15 mouse cellular contexts compared by ENCODE assay signal in genomic region chrX:73910451-73910850, GRCm38 (mm10). TPM values are rescaled to one million over a fixed set of nuclear protein-coding genes. Genes with fewer than 3 reads are reported as not detected.
DNase-seq lines count a peak whose midpoint lies in the region; ATAC-seq lines count a peak whose summit lies in the region.
"Had no signal": no experiment of that assay in that cellular context is flagged by ENCODE, and none has a peak within 500 bp of the region (broad histone marks: within the 10 kb centered on the region; RNA-seq: fewer than 3 reads in every experiment).

No protein-coding gene starts in this region.

- H3K4me1 ChIP-seq in heart, embryonic 10.5 days = 0 out of 2 replicates have a peak, but pooled peaks cover 6% of the 10 kb centered on the region
- 0 out of 2 replicates have a peak, but pooled peaks cover 2% of the 10 kb centered on the region for H3K4me1 ChIP-seq in heart, embryonic 12.5 days (replicated peaks)
- H3K4me1 ChIP-seq in megakaryocyte, embryonic 14.5 days = peaks cover 73% of the 10 kb centered on the region
- H3K4me1 ChIP-seq: forebrain, embryonic 12.5 days had no signal

- no peak overlapping the region for H3K4me2 ChIP-seq in heart, embryonic 12.5 days

- H3K9ac ChIP-seq in heart, embryonic 12.5 days = no peak overlapping the region
- H3K9ac ChIP-seq: forebrain, embryonic 12.5 days; midbrain, embryonic 13.5 days had no signal

- no peaks in the 10 kb centered on the region for H3K9me3 ChIP-seq in heart, embryonic 10.5 days
- no peaks in the 10 kb centered on the region for H3K9me3 ChIP-seq in heart, embryonic 12.5 days (replicated peaks)
- H3K9me3 ChIP-seq in megakaryocyte, embryonic 14.5 days = no peaks in the 10 kb centered on the region
- H3K9me3 ChIP-seq: forebrain, embryonic 12.5 days; midbrain, embryonic 13.5 days had no signal

- no peaks in the 10 kb centered on the region for H3K36me3 ChIP-seq in heart, embryonic 10.5 days
- no peaks in the 10 kb centered on the region for H3K36me3 ChIP-seq in heart, embryonic 12.5 days
- peaks cover 25% of the 10 kb centered on the region for H3K36me3 ChIP-seq in megakaryocyte, embryonic 14.5 days (replicated peaks; ENCODE audit: low read length)
- peaks cover 4% of the 10 kb centered on the region; the same call in 1 of the 2 replicates for H3K36me3 ChIP-seq in splenic B cell, adult 2 months (ENCODE audit: control insufficient read depth, insufficient read depth, low read length, poor library complexity, severe bottlenecking)
- H3K36me3 ChIP-seq: forebrain, embryonic 12.5 days; midbrain, embryonic 13.5 days had no signal

- no peak overlapping the region for H3K27ac ChIP-seq in heart, embryonic 10.5 days
- no peak overlapping the region for H3K27ac ChIP-seq in heart, embryonic 12.5 days (ENCODE audit: poor library complexity, severe bottlenecking)
- H3K27ac ChIP-seq: forebrain, embryonic 12.5 days; midbrain, embryonic 13.5 days had no signal

- peaks cover 7% of the 10 kb centered on the region; the same call in 1 of the 2 replicates for H3K27me3 ChIP-seq in heart, embryonic 10.5 days (ENCODE audit: insufficient read depth, poor library complexity, severe bottlenecking)
- H3K27me3 ChIP-seq in heart, embryonic 12.5 days (replicated peaks) = 0 out of 2 replicates have a peak, but pooled peaks cover 15% of the 10 kb centered on the region
- peaks cover 13% of the 10 kb centered on the region for H3K27me3 ChIP-seq in megakaryocyte, embryonic 14.5 days (replicated peaks)
- no peaks in the 10 kb centered on the region for H3K27me3 ChIP-seq in splenic B cell, adult 2 months (ENCODE audit: control insufficient read depth, insufficient read depth, low read length, poor library complexity, severe bottlenecking)
- H3K27me3 ChIP-seq: forebrain, embryonic 12.5 days; midbrain, embryonic 13.5 days had no signal

- no peak overlapping the region; the same call in 1 of the 2 replicates for H3K4me3 ChIP-seq in heart, embryonic 10.5 days
- H3K4me3 ChIP-seq in heart, embryonic 12.5 days = no peak overlapping the region
- H3K4me3 ChIP-seq in megakaryocyte, embryonic 14.5 days (replicated peaks) = peak overlapping the region; percentile 93
- H3K4me3 ChIP-seq: forebrain, embryonic 12.5 days; midbrain, embryonic 13.5 days had no signal

- no peak for ATAC-seq in heart, embryonic 12.5 days (ENCODE audit: insufficient number of reproducible peaks, low FRiP score)
- ATAC-seq in megakaryocyte, adult 5-6 weeks (ENCODE audit: poor library complexity, severe bottlenecking) = no peak
- ATAC-seq: midbrain, embryonic 13.5 days had no signal

- peak; percentile 36 for DNase-seq in heart, embryonic 10.5 days (ENCODE audit: low spot score)
- peak; percentile 66 for DNase-seq in induced T-regulatory cell, adult 2 months (ENCODE audit: low read depth)
- peak; percentile 31 for DNase-seq in splenic B cell, adult 2 months (ENCODE audit: low read depth, low spot score)
- DNase-seq in frontal cortex, adult 2 months (ENCODE audit: extremely low spot score in 1 of 2, low spot score in 1 of 2) = no peak
- DNase-seq in cerebellum, adult 11 months = no peak
- DNase-seq: heart, postnatal 4 days; lung, adult 2 months had no signal

RNA-seq across cellular contexts. Expression of gene Arhgap4, which starts 11.2 kb away (rescaled TPM):
- 1.3 and 3.0 TPM in 2 replicates for polyA plus RNA-seq in heart, embryonic 10.5 days (2016; fragmentation: Nextera tagmentation; extraction: Ambion mirVana)
- polyA plus RNA-seq in heart, embryonic 12.5 days (2016; fragmentation: Nextera tagmentation; extraction: Ambion mirVana) = 1.4 and 1.9 TPM in 2 replicates
- 6.6 and 13.3 TPM in 2 replicates for polyA plus RNA-seq in megakaryocyte, embryonic 14.5 days (2012; ENCODE audit: insufficient read depth, low replicate concordance)
- total RNA-seq in megakaryocyte, adult 5-6 weeks (2015) = 67.6 and 69.7 TPM in 2 replicates
- 98.9 and 119 TPM in 2 replicates for total RNA-seq in megakaryocyte, adult 5-6 weeks (2017)
- polyA plus RNA-seq in frontal cortex, adult 2 months (2012; rRNA removed) = 6.4 and 7.3 TPM in 2 replicates

RNA-seq across cellular contexts. Expression of gene Naa10, which starts 11.3 kb away (rescaled TPM):
- 124 and 146 TPM in 2 replicates for polyA plus RNA-seq in heart, embryonic 10.5 days (2016; fragmentation: Nextera tagmentation; extraction: Ambion mirVana)
- polyA plus RNA-seq in heart, embryonic 12.5 days (2016; fragmentation: Nextera tagmentation; extraction: Ambion mirVana) = 77.6 and 87.2 TPM in 2 replicates
- 58.9 and 174 TPM in 2 replicates for polyA plus RNA-seq in megakaryocyte, embryonic 14.5 days (2012; ENCODE audit: insufficient read depth, low replicate concordance)
- total RNA-seq in megakaryocyte, adult 5-6 weeks (2015) = 51.7 and 59.9 TPM in 2 replicates
- total RNA-seq in megakaryocyte, adult 5-6 weeks (2017) = 79.4 and 93.7 TPM in 2 replicates
- 77.6 and 80.3 TPM in 2 replicates for polyA plus RNA-seq in frontal cortex, adult 2 months (2012; rRNA removed)

RNA-seq across cellular contexts. Expression of gene L1cam, which starts 14.5 kb away (rescaled TPM):
- polyA plus RNA-seq in heart, embryonic 10.5 days (2016; fragmentation: Nextera tagmentation; extraction: Ambion mirVana) = 1.7 and 2.3 TPM in 2 replicates
- 0.58 and 0.73 TPM in 2 replicates for polyA plus RNA-seq in heart, embryonic 12.5 days (2016; fragmentation: Nextera tagmentation; extraction: Ambion mirVana)
- 0.96 TPM in 1 of 2 replicates, not detected in the other for polyA plus RNA-seq in megakaryocyte, embryonic 14.5 days (2012; ENCODE audit: insufficient read depth, low replicate concordance)
- 49.8 and 51.5 TPM in 2 replicates for total RNA-seq in megakaryocyte, adult 5-6 weeks (2015)
- 21.3 and 34.5 TPM in 2 replicates for total RNA-seq in megakaryocyte, adult 5-6 weeks (2017)
- 88.7 and 113 TPM in 2 replicates for polyA plus RNA-seq in frontal cortex, adult 2 months (2012; rRNA removed)

RNA-seq across cellular contexts. Expression of gene Avpr2, which starts 18.5 kb away (rescaled TPM):
- polyA plus RNA-seq in heart, embryonic 10.5 days (2016; fragmentation: Nextera tagmentation; extraction: Ambion mirVana) = not detected in 2 replicates
- not detected in 2 replicates for polyA plus RNA-seq in heart, embryonic 12.5 days (2016; fragmentation: Nextera tagmentation; extraction: Ambion mirVana)
- polyA plus RNA-seq in megakaryocyte, embryonic 14.5 days (2012; ENCODE audit: insufficient read depth, low replicate concordance) = not detected in 2 replicates
- not detected in 2 replicates for total RNA-seq in megakaryocyte, adult 5-6 weeks (2015)
- total RNA-seq in megakaryocyte, adult 5-6 weeks (2017) = 0.12 and 0.33 TPM in 2 replicates
- polyA plus RNA-seq in frontal cortex, adult 2 months (2012; rRNA removed) = not detected in 2 replicates
- total RNA-seq: gastrocnemius, postnatal 10 days; heart, postnatal 4 days; left cerebral cortex, adult 8-10 months had no signal
- polyA plus RNA-seq: cortical plate, adult 2 months; lung, adult 2 months had no signal

RNA-seq across cellular contexts. Expression of gene Renbp, which starts 20.2 kb away (rescaled TPM):
- polyA plus RNA-seq in heart, embryonic 10.5 days (2016; fragmentation: Nextera tagmentation; extraction: Ambion mirVana) = 43.1 and 58.2 TPM in 2 replicates
- polyA plus RNA-seq in heart, embryonic 12.5 days (2016; fragmentation: Nextera tagmentation; extraction: Ambion mirVana) = 50.2 and 50.8 TPM in 2 replicates
- 31.2 and 114 TPM in 2 replicates for polyA plus RNA-seq in megakaryocyte, embryonic 14.5 days (2012; ENCODE audit: insufficient read depth, low replicate concordance)
- 11.3 and 13.5 TPM in 2 replicates for total RNA-seq in megakaryocyte, adult 5-6 weeks (2015)
- 23.1 and 34.4 TPM in 2 replicates for total RNA-seq in megakaryocyte, adult 5-6 weeks (2017)
- polyA plus RNA-seq in frontal cortex, adult 2 months (2012; rRNA removed) = 9.2 and 10.0 TPM in 2 replicates

Comparison
In these comparisons a context has a peak if more than half of its experiments do, and no peak if none do; other contexts are left out.
1. DNase-seq: peak in heart, embryonic 10.5 days (single experiment), induced T-regulatory cell, adult 2 months (single experiment) and splenic B cell, adult 2 months (single experiment); none in frontal cortex, adult 2 months (0 of 2) and cerebellum, adult 11 months (single experiment).
2. RNA of gene L1cam, which starts 14.5 kb away (polyA plus RNA-seq): 88.7 to 113 TPM in frontal cortex, adult 2 months; 1.7 to 2.3 TPM in heart, embryonic 10.5 days, 0.96 TPM in megakaryocyte, embryonic 14.5 days and 0.58 to 0.73 TPM in heart, embryonic 12.5 days; every median in the first group is over 10 times any median in the second.